Mouse (Mus musculus): ENCODE results near the gene Snapc1. TPM values are rescaled to one million over a fixed set of nuclear protein-coding genes. Genes with fewer than 3 reads are reported as not detected.

Gene Snapc1
- total RNA-seq, 2 experiments from 2014 or later: 34.5 to 35.7 TPM

GRCm38 (mm10) chr12:73957676-73958075 lies 6.6 kb upstream of the Snapc1 start:
- Histone ChIP-seq H3K4me3 (no peak overlapping the region), H3K27ac (peak overlapping the region; percentile 68)
- DNase-seq (ENCODE audit: low spot score in 2 of 2): peak; percentile 51 to 78
- no peak for TF ChIP-seq CTCF (conservative IDR thresholded peaks at IDR 0.05)

- no peak overlapping the region for H3K4me3 ChIP-seq
- DNase-seq (ENCODE audit: low spot score in 2 of 2): no peak
- H3K27ac ChIP-seq: no peak overlapping the region; the same call in 1 of the 2 replicates
- TF ChIP-seq CTCF (conservative IDR thresholded peaks at IDR 0.05): no peak
These were observed 5.5 kb upstream of the Snapc1 start for GRCm38 (mm10) chr12:73958830-73959229.

GRCm38 (mm10) chr12:73969142-73969541 lies 4.9 kb downstream of the Snapc1 start:
- no peak overlapping the region for H3K27ac ChIP-seq
- TF ChIP-seq CTCF (conservative IDR thresholded peaks at IDR 0.05): no peak
- no peak for DNase-seq (ENCODE audit: low spot score in 2 of 2)
- H3K4me3 ChIP-seq: no peak overlapping the region

GRCm38 (mm10) chr12:73974584-73974983 lies 10.3 kb downstream of the Snapc1 start:
- no peak for TF ChIP-seq CTCF (conservative IDR thresholded peaks at IDR 0.05)
- H3K4me3 ChIP-seq: no peak overlapping the region
- H3K27ac ChIP-seq: no peak overlapping the region
- DNase-seq (ENCODE audit: low spot score in 2 of 2): no peak

- no peak for DNase-seq (ENCODE audit: low spot score in 2 of 2)
These were observed 13.9 kb downstream of the Snapc1 start for GRCm38 (mm10) chr12:73978144-73978543.

GRCm38 (mm10) chr12:73979667-73980066 lies 15.4 kb downstream of the Snapc1 start:
- no peak overlapping the region for H3K27ac ChIP-seq
- TF ChIP-seq CTCF (conservative IDR thresholded peaks at IDR 0.05): no peak
- no peak overlapping the region for H3K4me3 ChIP-seq
- no peak for DNase-seq (ENCODE audit: low spot score in 2 of 2)

More at GRCm38 (mm10) chr12:73978144-73978543, 13.9 kb downstream of the Snapc1 start:
- no peak overlapping the region for H3K27ac ChIP-seq
- no peak for TF ChIP-seq CTCF (conservative IDR thresholded peaks at IDR 0.05)
- H3K4me3 ChIP-seq: no peak overlapping the region

- Histone ChIP-seq H3K4me3 (no peak overlapping the region; the same call in 1 of the 2 replicates), H3K27ac (no peak overlapping the region)
- peak; percentile 65 for DNase-seq (ENCODE audit: low spot score in 2 of 2)
- TF ChIP-seq CTCF (conservative IDR thresholded peaks at IDR 0.05): no peak
These were observed 18.3 kb downstream of the Snapc1 start for GRCm38 (mm10) chr12:73982533-73982932.

GRCm38 (mm10) chr12:73986299-73986698 lies 22.0 kb downstream of the Snapc1 start:
- no peak for DNase-seq (ENCODE audit: low spot score in 2 of 2)
- Histone ChIP-seq H3K4me3 (no peak overlapping the region), H3K27ac (peak overlapping the region; percentile 65)
- no peak for TF ChIP-seq CTCF (conservative IDR thresholded peaks at IDR 0.05)

- DNase-seq (ENCODE audit: low spot score in 2 of 2): no peak
- no peak for TF ChIP-seq CTCF (conservative IDR thresholded peaks at IDR 0.05)
- no peak overlapping the region for H3K4me3 ChIP-seq
- H3K27ac ChIP-seq: no peak overlapping the region
These were observed 24.2 kb downstream of the Snapc1 start for GRCm38 (mm10) chr12:73988393-73989008.

GRCm38 (mm10) chr12:73989594-73989993 lies 25.3 kb downstream of the Snapc1 start:
- H3K4me3 ChIP-seq: no peak overlapping the region
- peak; percentile 74 for TF ChIP-seq CTCF (conservative IDR thresholded peaks at IDR 0.05)
- DNase-seq (ENCODE audit: low spot score in 2 of 2): no peak
- no peak overlapping the region for H3K27ac ChIP-seq

GRCm38 (mm10) chr12:73996906-73997296 lies 32.6 kb downstream of the Snapc1 start:
- peak; percentile 21 for TF ChIP-seq CTCF (conservative IDR thresholded peaks at IDR 0.05)
- DNase-seq (ENCODE audit: low spot score in 2 of 2): peak in 1 of 2 experiments; percentile 26
- Histone ChIP-seq H3K4me3 (peak overlapping the region; percentile 78), H3K27ac (peak overlapping the region; percentile 97)

- H3K27ac ChIP-seq: peak within 1 kb of the TSS; percentile 97
- peak within 1 kb of the TSS; percentile 78 for H3K4me3 ChIP-seq
- DNase-seq (ENCODE audit: low spot score in 2 of 2): peak; percentile 40 to 70
- TF ChIP-seq CTCF (conservative IDR thresholded peaks at IDR 0.05): no peak
These were observed 33.2 kb downstream of the Snapc1 start, which contains the start of gene Syt16 for GRCm38 (mm10) chr12:73997297-73998127. Syt16 (plus strand) TSS chr12:73997661.

- DNase-seq (ENCODE audit: low spot score in 2 of 2): no peak
- H3K4me3 ChIP-seq: peak overlapping the region; percentile 78
- peak overlapping the region; percentile 97 for H3K27ac ChIP-seq
- TF ChIP-seq CTCF (conservative IDR thresholded peaks at IDR 0.05): no peak
These were observed 33.8 kb downstream of the Snapc1 start for GRCm38 (mm10) chr12:73998128-73998456.
